Mouse (Mus musculus): ENCODE results near the gene Adamts7. TPM values are rescaled to one million over a fixed set of nuclear protein-coding genes. Genes with fewer than 3 reads are reported as not detected.

Adamts7 gene
- polyA plus RNA-seq, 2 experiments, result 19.4 to 44.3 TPM

- no peaks in the 10 kb centered on the region for H3K27me3 ChIP-seq (ENCODE audit: control insufficient read depth, insufficient read depth, low read length)
These were observed 37.3 kb upstream of the Adamts7 start for GRCm38 (mm10) chr9:90125416-90126099.

GRCm38 (mm10) chr9:90126260-90127010 is 36.4 kb upstream of the Adamts7 start:
- Histone ChIP-seq H3K4me3 (replicated peaks; ENCODE audit: low read length) (peak overlapping the region; percentile 24), H3K9me3 (ENCODE audit: control insufficient read depth, low read length) (no peaks in the 10 kb centered on the region), H3K27ac (replicated peaks; ENCODE audit: low read depth, low read length) (no peak overlapping the region), H3K9ac (ENCODE audit: low read depth, low read length, severe bottlenecking) (no peak overlapping the region), H3K4me2 (replicated peaks; ENCODE audit: low read depth, low read length, severe bottlenecking) (peak overlapping the region; percentile 35), H3K36me3 (ENCODE audit: control insufficient read depth, insufficient read depth, low read length) (no peaks in the 10 kb centered on the region), H3K4me1 (ENCODE audit: control insufficient read depth, insufficient read depth, low read length) (no peaks in the 10 kb centered on the region), H3K27me3 (ENCODE audit: control insufficient read depth, insufficient read depth, low read length) (no peaks in the 10 kb centered on the region)
- under 1% methylated on average over 30 of the region's 30 CpGs for WGBS
- ATAC-seq (ENCODE audit: low FRiP score, low read depth) (peak; percentile 66; the same call in 1 of the 2 replicates), DNase-seq (ENCODE audit: low spot score) (peak; percentile 80)
- no peak for TF ChIP-seq POLR2A (IDR thresholded peaks at IDR 0.05; ENCODE audit: borderline replicate concordance, extremely low read depth, insufficient read depth, insufficient read length)

More at GRCm38 (mm10) chr9:90125416-90126099, 37.3 kb upstream of the Adamts7 start:
- H3K27ac ChIP-seq (replicated peaks; ENCODE audit: low read depth, low read length), result no peak overlapping the region
- no peaks in the 10 kb centered on the region for H3K36me3 ChIP-seq (ENCODE audit: control insufficient read depth, insufficient read depth, low read length)
- peak overlapping the region; percentile 24 for H3K4me3 ChIP-seq (replicated peaks; ENCODE audit: low read length)
- H3K9me3 ChIP-seq (ENCODE audit: control insufficient read depth, low read length), result no peaks in the 10 kb centered on the region
- ATAC-seq (ENCODE audit: low FRiP score, low read depth), result no peak
- no peak for TF ChIP-seq POLR2A (IDR thresholded peaks at IDR 0.05; ENCODE audit: borderline replicate concordance, extremely low read depth, insufficient read depth, insufficient read length)
- H3K4me1 ChIP-seq (ENCODE audit: control insufficient read depth, insufficient read depth, low read length), result no peaks in the 10 kb centered on the region
- 26% methylated on average over 7 of the region's 7 CpGs for WGBS
- no peak overlapping the region for H3K9ac ChIP-seq (ENCODE audit: low read depth, low read length, severe bottlenecking)
- no peak for DNase-seq (ENCODE audit: low spot score)
- peak overlapping the region; percentile 35 for H3K4me2 ChIP-seq (replicated peaks; ENCODE audit: low read depth, low read length, severe bottlenecking)

- no peaks in the 10 kb centered on the region for H3K36me3 ChIP-seq (ENCODE audit: control insufficient read depth, insufficient read depth, low read length)
- H3K27ac ChIP-seq (replicated peaks; ENCODE audit: low read depth, low read length), result no peak overlapping the region
- WGBS, result 62% methylated on average over 6 of the region's 6 CpGs
- no peak overlapping the region for H3K4me3 ChIP-seq (replicated peaks; ENCODE audit: low read length)
- H3K27me3 ChIP-seq (ENCODE audit: control insufficient read depth, insufficient read depth, low read length), result no peaks in the 10 kb centered on the region
- no peak for ATAC-seq (ENCODE audit: low FRiP score, low read depth)
- no peak overlapping the region for H3K4me2 ChIP-seq (replicated peaks; ENCODE audit: low read depth, low read length, severe bottlenecking)
- H3K4me1 ChIP-seq (ENCODE audit: control insufficient read depth, insufficient read depth, low read length), result no peaks in the 10 kb centered on the region
- no peak for DNase-seq (ENCODE audit: low spot score)
- no peak for TF ChIP-seq POLR2A (IDR thresholded peaks at IDR 0.05; ENCODE audit: borderline replicate concordance, extremely low read depth, insufficient read depth, insufficient read length)
- H3K9me3 ChIP-seq (ENCODE audit: control insufficient read depth, low read length), result no peaks in the 10 kb centered on the region
- H3K9ac ChIP-seq (ENCODE audit: low read depth, low read length, severe bottlenecking), result no peak overlapping the region
These were observed 35.7 kb upstream of the Adamts7 start for GRCm38 (mm10) chr9:90127146-90127545.

- Histone ChIP-seq H3K9ac (ENCODE audit: low read depth, low read length, severe bottlenecking) (no peak overlapping the region), H3K4me3 (replicated peaks; ENCODE audit: low read length) (no peak overlapping the region), H3K4me1 (ENCODE audit: control insufficient read depth, insufficient read depth, low read length) (no peaks in the 10 kb centered on the region), H3K27me3 (ENCODE audit: control insufficient read depth, insufficient read depth, low read length) (no peaks in the 10 kb centered on the region), H3K36me3 (ENCODE audit: control insufficient read depth, insufficient read depth, low read length) (no peaks in the 10 kb centered on the region), H3K4me2 (replicated peaks; ENCODE audit: low read depth, low read length, severe bottlenecking) (no peak overlapping the region), H3K9me3 (ENCODE audit: control insufficient read depth, low read length) (no peaks in the 10 kb centered on the region), H3K27ac (replicated peaks; ENCODE audit: low read depth, low read length) (no peak overlapping the region)
- DNase-seq (ENCODE audit: low spot score) (no peak), ATAC-seq (ENCODE audit: low FRiP score, low read depth) (no peak)
- no peak for TF ChIP-seq POLR2A (IDR thresholded peaks at IDR 0.05; ENCODE audit: borderline replicate concordance, extremely low read depth, insufficient read depth, insufficient read length)
- WGBS, result 75% methylated on average over 6 of the region's 6 CpGs
These were observed 34.1 kb upstream of the Adamts7 start for GRCm38 (mm10) chr9:90128636-90129201.

- H3K9ac ChIP-seq (ENCODE audit: low read depth, low read length, severe bottlenecking), result no peak overlapping the region
- H3K4me3 ChIP-seq (replicated peaks; ENCODE audit: low read length), result no peak overlapping the region
- no peaks in the 10 kb centered on the region for H3K9me3 ChIP-seq (ENCODE audit: control insufficient read depth, low read length)
- no peak for ATAC-seq (ENCODE audit: low FRiP score, low read depth)
- no peak for TF ChIP-seq POLR2A (IDR thresholded peaks at IDR 0.05; ENCODE audit: borderline replicate concordance, extremely low read depth, insufficient read depth, insufficient read length)
- H3K36me3 ChIP-seq (ENCODE audit: control insufficient read depth, insufficient read depth, low read length), result no peaks in the 10 kb centered on the region
- H3K4me1 ChIP-seq (ENCODE audit: control insufficient read depth, insufficient read depth, low read length), result no peaks in the 10 kb centered on the region
- no peak for DNase-seq (ENCODE audit: low spot score)
- H3K27me3 ChIP-seq (ENCODE audit: control insufficient read depth, insufficient read depth, low read length), result no peaks in the 10 kb centered on the region
- H3K4me2 ChIP-seq (replicated peaks; ENCODE audit: low read depth, low read length, severe bottlenecking), result no peak overlapping the region
- no peak overlapping the region for H3K27ac ChIP-seq (replicated peaks; ENCODE audit: low read depth, low read length)
- WGBS, result 79% methylated on average over 7 of the region's 7 CpGs
These were observed 29.1 kb upstream of the Adamts7 start for GRCm38 (mm10) chr9:90133562-90134355.
